Mouse (Mus musculus) forebrain, embryonic 15.5 days (tissue): ENCODE results near the gene Zfp661. TPM values are rescaled to one million over a fixed set of nuclear protein-coding genes. Genes with fewer than 3 reads are reported as not detected.
A peak's percentile ranks its signal among the peaks of the same experiment; 100 is the strongest.

Experiments
- ATAC-seq: fragments of 200-750 bp; cut with Nextera tagmentation; replicated peaks from 2 replicates; pipeline ENCODE4 v1.8.0; 2017; ENCODE audit warnings: mild to moderate bottlenecking, moderate TSS enrichment, moderate library complexity
- H3K27ac ChIP-seq: fragments of 300-500 bp; sonication (generic); replicated peaks from 2 replicates; pipeline ENCODE4 v1.5.1; 2015; ENCODE audit warnings: mild to moderate bottlenecking, inconsistent platforms
- H3K27me3 ChIP-seq: fragments of 300-500 bp; sonication (generic); 2 replicates; pipeline ENCODE4 v1.6.1; 2015; ENCODE audit warnings: inconsistent platforms
- H3K36me3 ChIP-seq: fragments of 300-500 bp; sonication (generic); 2 replicates; pipeline ENCODE4 v1.6.1; 2015; ENCODE audit warnings: mild to moderate bottlenecking, inconsistent platforms
- H3K4me1 ChIP-seq: fragments of 300-500 bp; sonication (generic); 2 replicates; pipeline ENCODE4 v1.6.1; 2015; ENCODE audit warnings: inconsistent platforms
- H3K4me2 ChIP-seq: fragments of 300-500 bp; sonication (generic); replicated peaks from 2 replicates; pipeline ENCODE4 v1.6.1; 2015; ENCODE audit warnings: mild to moderate bottlenecking, inconsistent platforms
- H3K4me3 ChIP-seq: fragments of 300-500 bp; sonication (generic); 2 replicates; pipeline ENCODE4 v1.5.1; 2015; ENCODE audit warnings: mild to moderate bottlenecking, inconsistent platforms
- H3K9ac ChIP-seq: fragments of 300-500 bp; sonication (generic); replicated peaks from 2 replicates; pipeline ENCODE4 v1.6.1; 2015; ENCODE audit warnings: mild to moderate bottlenecking, inconsistent platforms
- H3K9me3 ChIP-seq: fragments of 300-500 bp; sonication (generic); 2 replicates; pipeline ENCODE4 v1.6.1; 2016; ENCODE audit warnings: inconsistent platforms
- WGBS: fragments of 180-500 bp; shearing (Covaris S2); methylation state at CpG from one replicate; pipeline ENCODE4 v1.1.7; 2015; ENCODE audit warnings: mixed read lengths; 5-methylcytosine and 5-hydroxymethylcytosine counted together
- polyA plus RNA-seq: library from polyadenylated mRNA; unstranded; fragments of >200 nt; fragmentation: Nextera tagmentation; extraction: Ambion mirVana; gene quantifications from 2 replicates; pipeline ENCODE4 v1.2.1, GENCODE M21; 2015

Zfp661 gene
- polyA plus RNA-seq, 1 experiment from 2014 or later: 11.0 TPM

DNA sequence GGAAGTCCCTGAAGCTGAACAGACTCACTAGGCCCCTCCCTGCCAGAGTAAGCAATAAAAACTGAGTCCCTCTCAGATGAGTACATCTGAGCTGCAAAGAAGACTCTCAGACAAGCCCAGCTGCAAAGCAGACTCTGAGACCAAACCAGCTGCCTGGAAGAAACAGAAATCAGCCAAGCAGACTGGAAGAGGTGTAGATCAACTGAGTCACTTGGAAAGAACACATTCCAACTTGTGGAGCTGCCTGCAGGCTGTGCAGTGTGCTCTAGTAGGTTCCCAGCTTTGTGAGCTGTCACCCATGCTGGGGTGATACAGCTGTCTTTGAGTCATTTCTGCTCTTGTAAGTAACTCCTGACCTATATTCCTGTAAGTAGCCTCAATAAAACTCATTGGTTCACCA is 37.2 kb downstream of the Zfp661 start:
- no peaks in the 10 kb centered on the region for H3K4me1 ChIP-seq
- no peak overlapping the region for H3K27ac ChIP-seq
- H3K4me3 ChIP-seq: no peak overlapping the region
- no peaks in the 10 kb centered on the region for H3K9me3 ChIP-seq
- no peak for ATAC-seq
- no peak overlapping the region for H3K9ac ChIP-seq
- no peaks in the 10 kb centered on the region for H3K27me3 ChIP-seq
- no peak overlapping the region for H3K4me2 ChIP-seq
- no peaks in the 10 kb centered on the region for H3K36me3 ChIP-seq

- Histone ChIP-seq H3K9me3 (no peaks in the 10 kb centered on the region), H3K27ac (no peak overlapping the region), H3K9ac (no peak overlapping the region), H3K4me1 (no peaks in the 10 kb centered on the region), H3K27me3 (no peaks in the 10 kb centered on the region), H3K36me3 (no peaks in the 10 kb centered on the region), H3K4me2 (no peak overlapping the region), H3K4me3 (no peak overlapping the region)
- 80% methylated on average over 5 of the region's 5 CpGs for WGBS
- no peak for ATAC-seq
Measured at GRCm38 (mm10) chr2:127548342-127549074, 38.4 kb downstream of the Zfp661 start.

DNA sequence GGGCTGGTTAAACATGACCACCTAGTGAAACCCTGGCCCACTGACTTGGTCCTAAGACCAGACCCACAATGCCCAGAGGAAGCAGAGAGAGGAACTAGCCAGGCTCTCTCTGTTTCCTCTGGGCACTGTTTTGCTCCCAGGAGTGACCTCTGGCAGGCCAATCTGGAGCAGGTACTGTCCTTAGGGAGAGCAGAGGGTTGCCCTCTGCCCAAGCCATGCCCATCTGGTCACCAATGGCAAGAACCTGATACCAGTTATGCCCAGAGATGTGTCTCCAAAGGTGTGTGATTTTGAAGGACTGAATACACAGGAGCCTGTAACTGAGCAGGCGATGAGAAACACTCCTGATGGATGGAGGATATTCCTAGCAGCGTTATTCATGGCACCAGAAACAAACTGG is 45.2 kb downstream of the Zfp661 start:
- Histone ChIP-seq H3K4me1 (peaks cover 4% of the 10 kb centered on the region; the same call in 1 of the 2 replicates), H3K4me3 (no peak overlapping the region), H3K9me3 (no peaks in the 10 kb centered on the region), H3K27me3 (peaks cover 38% of the 10 kb centered on the region), H3K36me3 (no peaks in the 10 kb centered on the region), H3K4me2 (no peak overlapping the region), H3K9ac (no peak overlapping the region), H3K27ac (no peak overlapping the region)
- WGBS: 85% methylated on average over 2 of the region's 2 CpGs
- no peak for ATAC-seq

GRCm38 (mm10) chr2:127541185-127541584 is 45.7 kb downstream of the Zfp661 start, which contains the start of gene Prom2:
Gene Prom2 (minus strand): TSS chr2:127541467.
- no peak for ATAC-seq
- 6% methylated on average over 29 of the region's 29 CpGs for WGBS
- Histone ChIP-seq H3K4me3 (no peak within 1 kb of the TSS), H3K27ac (no peak within 1 kb of the TSS), H3K9me3 (no peaks in the 10 kb centered on the region), H3K9ac (no peak within 1 kb of the TSS), H3K36me3 (no peaks in the 10 kb centered on the region), H3K4me1 (peaks cover 4% of the 10 kb centered on the region; the same call in 1 of the 2 replicates), H3K4me2 (peak within 1 kb of the TSS; percentile 14; the same call in 1 of the 2 replicates), H3K27me3 (peaks cover 38% of the 10 kb centered on the region)

GRCm38 (mm10) chr2:127539494-127539893 is 47.4 kb downstream of the Zfp661 start:
- H3K36me3 ChIP-seq: no peaks in the 10 kb centered on the region
- no peak overlapping the region for H3K4me3 ChIP-seq
- no peak for ATAC-seq
- H3K4me2 ChIP-seq: no peak overlapping the region
- H3K27ac ChIP-seq: no peak overlapping the region
- 27% methylated on average over 4 of the region's 4 CpGs for WGBS
- H3K27me3 ChIP-seq: peaks cover 38% of the 10 kb centered on the region
- peaks cover 4% of the 10 kb centered on the region; the same call in 1 of the 2 replicates for H3K4me1 ChIP-seq
- H3K9me3 ChIP-seq: no peaks in the 10 kb centered on the region
- no peak overlapping the region for H3K9ac ChIP-seq

DNA sequence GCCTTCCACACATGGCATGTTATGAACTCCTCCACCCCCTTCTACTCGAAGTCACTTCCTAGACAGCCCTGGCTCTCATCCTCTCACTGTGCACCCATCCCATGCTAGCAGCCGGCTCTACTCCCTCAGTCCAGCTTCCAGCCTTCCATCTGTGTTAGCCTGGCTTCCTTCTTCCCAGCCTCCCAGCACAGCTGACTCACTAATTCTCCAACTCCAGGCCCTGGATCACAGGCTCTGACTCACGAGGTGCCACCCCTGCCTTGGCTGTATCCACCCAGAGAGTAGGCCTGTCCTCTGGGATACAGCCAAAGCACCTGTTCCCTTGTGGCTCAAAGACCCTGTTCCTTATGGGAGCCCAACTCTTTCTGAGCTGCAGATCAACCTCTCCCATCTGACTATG is 49.3 kb downstream of the Zfp661 start:
- H3K4me3 ChIP-seq: no peak overlapping the region
- H3K4me2 ChIP-seq: no peak overlapping the region
- H3K9me3 ChIP-seq: no peaks in the 10 kb centered on the region
- H3K9ac ChIP-seq: no peak overlapping the region
- no peak overlapping the region for H3K27ac ChIP-seq
- H3K36me3 ChIP-seq: no peaks in the 10 kb centered on the region
- H3K4me1 ChIP-seq: peaks cover 4% of the 10 kb centered on the region; the same call in 1 of the 2 replicates
- no peak for ATAC-seq
- 68% methylated on average over 3 of the region's 3 CpGs for WGBS
- peaks cover 35% of the 10 kb centered on the region for H3K27me3 ChIP-seq

- 80% methylated on average over 9 of the region's 9 CpGs for WGBS
- no peak for ATAC-seq
- peaks cover 15% of the 10 kb centered on the region for H3K27me3 ChIP-seq
- H3K9ac ChIP-seq: no peak overlapping the region
- no peak overlapping the region for H3K27ac ChIP-seq
- H3K4me1 ChIP-seq: no peaks in the 10 kb centered on the region
- no peaks in the 10 kb centered on the region for H3K9me3 ChIP-seq
- no peak overlapping the region for H3K4me2 ChIP-seq
- no peaks in the 10 kb centered on the region for H3K36me3 ChIP-seq
- H3K4me3 ChIP-seq: no peak overlapping the region
Measured at GRCm38 (mm10) chr2:127535363-127535762, 51.5 kb downstream of the Zfp661 start.

- ATAC-seq: no peak
- Histone ChIP-seq H3K4me2 (no peak overlapping the region), H3K9ac (no peak overlapping the region), H3K4me1 (no peaks in the 10 kb centered on the region), H3K36me3 (no peaks in the 10 kb centered on the region), H3K27ac (no peak overlapping the region), H3K9me3 (no peaks in the 10 kb centered on the region), H3K4me3 (no peak overlapping the region), H3K27me3 (peaks cover 6% of the 10 kb centered on the region; the same call in 1 of the 2 replicates)
- WGBS: 12% methylated on average over 9 of the region's 9 CpGs
Measured at GRCm38 (mm10) chr2:127532379-127532778, 54.5 kb downstream of the Zfp661 start.

DNA sequence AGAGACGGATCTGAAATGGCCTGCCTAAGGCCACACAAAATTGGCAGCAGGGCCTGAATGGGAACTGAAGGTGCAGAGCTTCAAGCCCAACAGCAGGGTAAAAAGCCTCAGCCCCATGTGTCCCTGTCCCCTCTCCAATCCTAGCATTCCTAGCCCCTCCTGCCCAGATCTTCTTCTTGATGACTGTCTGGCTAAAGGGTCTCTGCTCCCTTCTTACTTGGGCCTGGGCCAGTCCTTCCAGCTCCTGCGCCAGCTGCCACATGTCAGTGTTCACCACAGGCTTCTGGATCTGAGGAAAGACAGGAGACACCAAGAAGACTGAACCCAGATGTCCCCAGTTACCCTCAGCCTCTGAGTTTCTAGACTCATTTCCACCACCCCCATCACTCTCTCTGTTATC is 55.3 kb downstream of the Zfp661 start:
- Histone ChIP-seq H3K9me3 (no peaks in the 10 kb centered on the region), H3K4me2 (no peak overlapping the region), H3K36me3 (no peaks in the 10 kb centered on the region), H3K4me3 (no peak overlapping the region), H3K4me1 (no peaks in the 10 kb centered on the region), H3K27me3 (peaks cover 6% of the 10 kb centered on the region; the same call in 1 of the 2 replicates), H3K27ac (no peak overlapping the region), H3K9ac (no peak overlapping the region)
- WGBS: 80% methylated on average over 2 of the region's 2 CpGs
- no peak for ATAC-seq

- Histone ChIP-seq H3K36me3 (no peaks in the 10 kb centered on the region), H3K4me2 (no peak overlapping the region), H3K4me3 (no peak overlapping the region), H3K27ac (no peak overlapping the region), H3K9ac (no peak overlapping the region), H3K9me3 (no peaks in the 10 kb centered on the region), H3K4me1 (no peaks in the 10 kb centered on the region), H3K27me3 (peaks cover 6% of the 10 kb centered on the region; the same call in 1 of the 2 replicates)
- ATAC-seq: no peak
- WGBS: 69% methylated on average over 3 of the region's 3 CpGs
Measured at GRCm38 (mm10) chr2:127530418-127530817, 56.5 kb downstream of the Zfp661 start.

DNA sequence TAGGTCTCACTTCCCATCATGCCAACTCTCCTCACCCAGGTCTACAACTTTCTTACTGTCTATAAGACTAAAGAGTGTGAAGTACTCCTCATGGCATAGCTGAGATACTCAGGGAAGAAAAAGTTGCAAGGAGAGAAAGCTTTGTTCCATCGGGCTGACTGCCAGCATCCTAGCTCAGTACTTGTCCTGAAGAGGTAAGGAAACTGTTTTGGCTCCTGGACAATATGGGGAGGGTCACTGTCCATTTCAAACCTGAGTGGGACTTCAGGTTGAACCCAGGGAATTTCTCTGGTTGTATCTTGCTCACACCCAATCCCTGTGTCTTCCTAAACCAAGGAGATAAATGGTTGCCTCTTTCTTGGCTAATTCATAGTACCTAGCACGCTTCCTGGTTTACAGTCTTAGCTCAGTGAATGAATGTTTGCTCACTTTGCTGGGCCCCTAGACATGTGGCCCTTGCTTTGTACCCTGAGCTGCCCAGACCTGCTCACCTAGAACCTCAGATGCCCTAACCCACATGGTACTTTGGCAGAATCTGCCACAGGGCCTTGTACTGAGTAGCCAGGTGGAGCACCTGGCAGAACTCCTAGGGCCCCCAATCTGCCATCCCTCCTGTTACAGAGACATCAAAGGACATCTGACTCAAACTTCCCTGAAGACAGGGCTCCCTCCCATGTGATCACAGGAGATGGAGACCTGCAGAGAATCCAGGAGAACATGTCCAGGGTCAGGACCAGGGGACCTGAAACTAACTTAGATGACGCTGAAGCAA is 61.7 kb downstream of the Zfp661 start:
- no peaks in the 10 kb centered on the region for H3K36me3 ChIP-seq
- no peak overlapping the region for H3K9ac ChIP-seq
- WGBS: 92% methylated on average over 3 of the region's 3 CpGs
- H3K27ac ChIP-seq: no peak overlapping the region
- H3K9me3 ChIP-seq: no peaks in the 10 kb centered on the region
- no peak overlapping the region for H3K4me3 ChIP-seq
- no peak for ATAC-seq
- no peak overlapping the region for H3K4me2 ChIP-seq
- no peaks in the 10 kb centered on the region for H3K27me3 ChIP-seq
- H3K4me1 ChIP-seq: peaks cover 39% of the 10 kb centered on the region
